Mouse (Mus musculus) layer of hippocampus, adult 9-10 months (tissue): ENCODE results near the gene Slc39a3.
"Not testable (repeated sequence)": the region's sequence is repeated elsewhere in the genome, so short reads cannot be mapped to it uniquely, and the experiment has no call there.

Source experiments
- DNase-seq: peaks from one replicate; pipeline ENCODE4 v3.0.0; 2022; ENCODE audit warnings: low spot score

Gene Slc39a3

DNA sequence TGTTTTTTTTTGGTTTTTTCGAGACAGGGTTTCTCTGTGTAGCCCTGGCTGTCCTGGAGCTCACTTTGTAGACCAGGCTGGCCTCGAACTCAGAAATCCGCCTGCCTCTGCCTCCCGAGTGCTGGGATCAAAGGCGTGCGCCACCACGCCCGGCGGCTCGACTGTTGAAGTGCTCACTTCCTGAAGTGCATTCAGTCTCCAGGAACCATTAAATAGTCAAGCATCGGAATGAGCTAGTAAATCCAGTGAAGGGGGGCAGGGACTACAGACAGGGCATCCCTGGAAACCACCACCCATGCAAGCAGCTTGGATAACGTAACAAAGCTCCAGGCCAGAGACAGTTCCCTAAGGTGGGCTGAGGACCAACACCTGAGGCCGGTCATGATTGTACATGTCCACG lies 8.0 kb upstream of the Slc39a3 start:
- DNase-seq = not testable (repeated sequence)

- peak; percentile 68 for DNase-seq
These were observed 4.4 kb upstream of the Slc39a3 start for GRCm38 (mm10) chr10:81041458-81042175.

DNA sequence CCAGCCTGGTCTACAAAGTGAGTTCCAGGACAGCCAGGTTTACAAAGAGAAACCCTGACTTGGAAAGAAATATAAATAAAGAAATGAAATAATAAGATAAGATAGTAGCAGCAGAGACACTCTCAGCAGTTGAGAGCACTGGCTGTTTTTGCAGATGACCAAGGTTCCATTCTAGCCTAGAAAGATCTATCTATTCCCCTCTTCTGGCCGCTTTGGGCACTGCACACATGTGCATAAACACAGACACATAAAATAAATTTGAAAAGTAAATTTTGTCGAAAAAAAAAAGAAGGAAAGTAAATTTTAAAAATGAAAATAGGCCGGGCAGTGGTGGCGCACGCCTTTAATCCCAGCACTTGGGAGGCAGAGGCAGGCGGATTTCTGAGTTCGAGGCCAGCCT lies 975 bp downstream of the Slc39a3 start:
- no peak for DNase-seq

DNA sequence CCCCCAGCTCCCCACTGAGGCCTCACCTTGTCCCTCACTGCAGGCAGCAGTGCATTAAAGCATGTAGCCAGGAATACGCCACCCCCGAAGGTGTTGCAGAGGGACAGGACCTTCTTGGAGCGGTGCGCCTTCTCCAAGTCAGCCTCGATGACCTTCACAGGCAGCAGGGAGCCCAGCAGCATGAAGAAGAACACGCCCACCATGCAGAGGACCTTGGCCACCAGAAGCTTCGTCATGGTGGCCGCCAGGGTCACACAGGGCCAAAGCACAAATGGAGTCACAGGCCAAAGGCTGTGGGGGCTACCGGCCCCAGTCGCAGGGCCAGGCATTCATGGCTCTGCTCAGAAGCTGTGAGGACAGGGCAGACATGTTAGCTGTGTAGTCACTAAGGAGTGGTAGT lies 3.6 kb downstream of the Slc39a3 start:
- no peak for DNase-seq

- no peak for DNase-seq
These were observed 8.2 kb downstream of the Slc39a3 start for GRCm38 (mm10) chr10:81029031-81029430.

DNA sequence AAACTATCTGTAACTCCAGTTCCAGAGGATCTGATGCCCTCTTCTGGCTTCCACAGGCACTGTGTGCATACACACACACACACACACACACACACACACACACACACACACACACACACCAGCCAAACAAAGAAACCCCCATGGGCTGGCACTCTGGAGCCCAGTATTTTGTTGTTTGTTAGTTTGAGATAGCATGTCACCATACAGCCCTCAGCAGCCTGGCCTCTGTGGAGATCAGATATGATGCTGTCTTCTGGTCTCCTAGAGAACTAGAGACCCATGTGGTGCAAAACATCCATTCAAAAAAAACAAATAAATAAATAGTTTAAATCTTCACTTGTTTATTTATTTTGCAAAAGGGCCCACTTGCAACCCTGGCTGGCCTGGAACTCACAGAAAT lies 9.0 kb downstream of the Slc39a3 start:
- DNase-seq = no peak

GRCm38 (mm10) chr10:81027331-81027730 lies 9.9 kb downstream of the Slc39a3 start:
- DNase-seq = no peak

DNA sequence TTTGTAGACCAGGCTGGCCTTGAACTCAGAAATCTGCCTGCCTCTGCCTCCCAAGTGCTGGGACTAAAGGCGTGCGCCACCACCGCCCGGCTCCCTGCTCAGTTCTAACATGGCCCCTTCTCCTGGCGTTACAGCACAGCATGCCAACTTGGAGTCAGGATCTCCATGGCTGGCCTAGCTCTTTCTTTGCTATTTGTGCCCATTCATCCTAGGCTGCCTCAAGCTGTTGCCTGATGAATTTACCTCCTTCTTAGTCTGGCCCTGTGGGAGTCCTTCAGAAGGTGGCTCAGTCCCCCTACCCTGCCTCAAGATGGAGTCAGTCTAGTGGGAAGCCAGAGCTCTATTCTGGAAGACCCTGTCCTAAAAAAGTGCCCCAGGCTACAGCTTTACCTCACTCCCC lies 10.4 kb downstream of the Slc39a3 start:
- no peak for DNase-seq

GRCm38 (mm10) chr10:81025639-81026275 lies 11.5 kb downstream of the Slc39a3 start, which contains the start of gene Diras1:
Gene Diras1 (minus strand): TSS chr10:81025662.
- DNase-seq = no peak

DNA sequence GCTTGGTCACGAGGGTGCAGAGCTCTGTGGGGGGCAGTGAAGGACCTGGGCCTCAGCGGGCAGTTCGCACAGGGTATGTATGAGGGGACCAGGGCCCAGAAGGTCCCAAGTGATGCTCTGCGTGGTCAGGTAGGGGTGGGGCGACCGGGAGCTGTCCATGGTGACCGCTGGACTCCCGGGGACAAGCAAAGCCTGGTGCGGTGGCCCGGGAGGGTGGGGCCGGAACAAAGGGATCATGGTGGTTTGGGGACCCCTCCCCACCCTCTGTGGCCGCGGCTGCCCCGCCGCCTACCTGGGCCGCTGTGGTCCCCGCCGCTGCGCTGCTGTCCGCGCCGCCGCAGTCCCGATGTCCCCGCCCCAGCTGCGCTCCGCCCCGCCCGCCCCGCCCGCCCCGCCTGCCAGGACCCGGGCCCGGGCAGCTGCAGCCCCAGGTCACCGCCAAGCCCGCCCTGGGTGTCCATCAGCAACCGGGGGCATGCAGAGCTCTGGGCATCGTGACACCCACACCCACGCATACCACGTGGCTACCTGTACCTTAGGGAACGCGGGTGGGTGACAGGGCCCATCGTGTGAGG lies 12.1 kb downstream of the Slc39a3 start:
- no peak for DNase-seq

DNA sequence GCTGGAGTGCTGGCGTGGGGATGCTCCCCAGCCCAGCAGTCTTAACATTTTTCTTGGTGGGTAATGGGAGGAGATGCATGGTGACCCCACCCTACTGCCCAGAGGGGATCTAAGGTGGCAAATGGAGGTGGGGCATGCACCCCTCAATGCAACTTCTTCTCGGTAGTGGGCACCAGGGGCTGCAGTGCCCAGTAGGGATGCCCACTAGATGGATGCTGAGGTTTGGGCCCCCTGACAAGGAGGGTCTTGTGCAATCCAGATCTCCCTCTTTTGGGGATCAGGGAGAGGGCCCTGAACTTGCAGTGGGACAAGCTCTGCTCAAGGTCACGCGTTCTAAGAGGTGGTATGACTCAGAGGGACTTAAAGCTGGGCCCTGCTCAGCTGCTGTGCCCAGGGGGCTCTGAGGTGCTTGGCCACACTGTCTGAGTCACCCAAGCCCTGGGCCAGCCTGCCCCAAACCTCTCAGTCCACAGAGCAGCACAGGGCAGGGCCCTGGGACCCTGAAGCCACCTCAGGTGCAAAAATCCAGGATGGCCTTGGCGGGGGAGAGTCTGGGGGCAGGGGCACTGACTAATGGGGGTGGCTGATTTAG lies 12.8 kb downstream of the Slc39a3 start:
- no peak for DNase-seq

- DNase-seq = no peak
These were observed 14.5 kb downstream of the Slc39a3 start for GRCm38 (mm10) chr10:81022744-81023143.

DNA sequence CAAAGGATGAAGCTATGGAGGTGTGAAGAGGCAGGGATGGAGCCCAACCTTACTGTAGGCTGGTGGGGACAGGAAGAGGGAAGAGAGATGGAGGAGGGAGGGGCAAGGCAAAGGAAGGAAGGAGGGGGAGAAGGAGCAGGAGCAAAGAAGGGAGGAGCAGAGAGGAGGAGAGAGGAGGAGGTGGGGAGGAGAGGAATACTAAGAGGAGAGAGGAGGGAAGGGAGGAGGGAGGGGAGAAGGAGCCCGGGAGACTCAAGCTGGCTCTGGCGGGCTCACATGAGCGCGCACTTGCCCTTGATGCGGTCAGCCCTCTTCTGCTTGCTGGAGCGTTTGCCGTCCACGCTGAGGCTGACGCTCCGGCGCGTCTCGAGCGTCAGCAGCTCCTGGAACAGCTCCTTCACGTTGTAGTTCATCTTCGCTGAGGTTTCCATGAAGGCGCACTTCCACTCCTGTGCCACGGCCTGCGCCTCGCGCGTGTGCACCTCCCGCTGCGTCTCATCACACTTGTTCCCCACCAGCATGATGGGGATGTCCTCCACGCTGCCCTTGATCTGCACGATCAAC lies 15.6 kb downstream of the Slc39a3 start:
- DNase-seq = no peak

- no peak for DNase-seq
These were observed 17.0 kb downstream of the Slc39a3 start for GRCm38 (mm10) chr10:81020207-81020606.

DNA sequence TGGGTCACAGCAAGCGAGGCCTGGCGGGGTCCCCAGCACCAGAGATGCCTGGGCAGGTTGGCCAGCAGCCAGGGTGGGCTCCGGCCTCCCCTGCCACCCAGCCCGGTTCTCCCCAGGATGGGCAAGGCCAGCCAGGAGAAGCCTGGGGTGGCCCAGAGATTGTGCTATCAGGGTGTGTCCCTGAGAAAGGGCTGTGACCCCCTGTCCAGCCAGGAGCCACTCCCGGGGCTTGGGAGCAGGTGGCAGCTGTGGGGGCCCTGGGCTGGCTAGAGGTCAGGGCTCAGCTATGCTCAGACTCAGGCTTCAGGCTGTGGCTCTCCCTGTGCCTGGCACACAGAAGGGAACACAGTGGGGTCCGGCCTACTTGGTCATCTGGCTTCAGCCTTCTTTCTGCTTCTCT lies 17.5 kb downstream of the Slc39a3 start:
- DNase-seq = no peak

DNA sequence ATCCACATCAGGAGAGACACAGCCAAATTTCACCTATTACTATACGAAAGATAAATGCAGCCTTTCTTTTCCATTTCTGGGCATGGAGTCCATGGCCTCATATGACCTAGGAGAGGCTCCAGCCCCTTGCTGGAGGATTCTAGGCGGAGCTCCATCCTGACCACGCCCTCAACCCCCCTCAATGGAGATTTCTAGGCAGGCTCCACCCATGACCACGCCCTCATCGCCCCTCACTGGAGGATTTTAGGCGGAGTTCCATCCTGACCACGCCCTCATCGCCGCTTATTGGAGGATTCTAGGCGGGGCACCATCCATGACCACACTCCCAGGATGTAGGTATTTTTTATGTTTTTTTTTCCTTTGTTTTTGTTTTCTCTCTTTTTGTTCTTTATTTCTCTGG lies 18.9 kb downstream of the Slc39a3 start:
- DNase-seq = no peak

DNA sequence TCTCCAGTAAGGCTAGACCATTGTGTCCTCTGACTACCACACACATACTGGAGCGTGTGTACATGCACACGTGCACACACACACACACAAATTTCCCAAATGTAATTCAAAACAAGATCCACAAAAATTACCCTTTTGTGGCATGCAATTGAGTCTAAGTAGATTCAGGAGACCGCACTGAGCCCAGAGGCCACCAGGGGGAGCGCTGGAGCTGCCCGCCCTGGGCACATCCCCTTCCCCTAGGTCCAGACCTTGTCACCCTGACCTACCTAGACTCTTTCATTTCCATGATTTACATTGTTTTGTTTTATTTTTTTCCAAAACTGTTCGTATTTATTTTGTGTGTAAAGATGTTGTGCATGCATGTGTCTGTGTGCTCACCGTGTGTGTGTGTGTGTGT lies 20.6 kb downstream of the Slc39a3 start:
- no peak for DNase-seq

GRCm38 (mm10) chr10:81015666-81016065 lies 21.6 kb downstream of the Slc39a3 start:
- DNase-seq = no peak

DNA sequence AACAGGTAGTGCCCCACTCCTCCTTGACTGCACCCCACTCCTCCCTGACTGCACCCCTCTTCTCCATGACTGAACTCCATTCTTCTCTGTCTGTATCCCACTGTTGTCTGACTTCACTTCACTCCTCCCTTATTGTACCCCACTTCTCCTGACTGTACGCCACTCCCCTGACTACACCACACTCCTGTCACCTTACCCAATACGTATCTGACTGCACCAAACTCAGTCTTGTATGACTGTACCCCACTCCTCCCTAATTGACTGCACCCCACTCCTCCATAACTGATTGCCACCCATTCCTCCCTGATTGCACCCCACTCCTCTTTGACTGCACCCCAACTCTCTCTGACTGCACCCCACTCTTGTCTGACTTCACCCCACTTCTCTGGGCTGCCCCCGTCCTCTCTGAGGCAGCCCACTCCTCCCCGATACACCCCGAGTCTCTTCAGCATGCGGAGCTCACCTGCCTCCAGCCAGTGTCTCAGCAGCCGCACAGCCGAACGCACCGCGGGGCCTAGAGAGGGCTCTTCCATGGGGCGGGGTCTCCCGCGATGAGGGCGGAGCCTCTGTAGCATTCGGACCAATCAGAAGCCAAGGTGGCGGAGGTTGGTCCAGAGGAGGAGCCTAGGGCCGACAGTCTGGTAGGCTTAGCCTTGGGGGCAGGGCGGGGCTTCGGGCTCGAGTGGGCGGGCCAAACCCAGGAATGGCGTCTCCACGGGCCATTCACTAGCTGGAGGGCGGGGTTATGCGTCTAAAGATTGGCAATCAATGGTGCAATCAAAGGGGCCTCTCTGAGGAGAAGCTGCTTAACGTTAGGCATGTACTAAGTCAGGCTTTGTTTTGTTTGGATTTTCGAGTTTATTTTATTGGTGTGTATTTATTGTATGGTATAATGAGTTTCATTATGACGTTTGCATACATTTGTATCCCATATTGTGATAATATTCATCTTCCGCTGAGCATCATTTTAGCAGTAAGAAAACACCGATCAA lies 22.5 kb downstream of the Slc39a3 start, which contains the start of gene Gng7:
Gng7 (minus strand) TSS at position 553 of the 992 bp plus-strand sequence.
- DNase-seq = peak; percentile 98

DNA sequence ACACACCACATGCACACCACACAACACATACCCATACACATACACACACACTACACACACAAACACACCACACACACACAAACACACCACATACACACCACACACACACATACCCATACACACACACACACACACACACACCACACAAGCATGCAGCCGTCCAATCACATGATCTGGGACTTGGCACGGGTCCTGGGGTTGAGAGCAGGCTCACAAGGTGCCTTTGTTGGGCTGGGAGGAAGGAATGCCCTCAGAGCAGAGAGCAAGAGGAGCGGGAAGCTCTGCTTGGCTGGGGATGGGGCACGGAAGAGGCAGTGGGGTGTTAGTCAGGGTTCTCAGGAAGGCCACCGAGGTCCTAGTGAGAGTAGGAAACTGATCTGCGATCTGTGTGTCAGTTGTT lies 26.4 kb downstream of the Slc39a3 start:
- no peak for DNase-seq

DNA sequence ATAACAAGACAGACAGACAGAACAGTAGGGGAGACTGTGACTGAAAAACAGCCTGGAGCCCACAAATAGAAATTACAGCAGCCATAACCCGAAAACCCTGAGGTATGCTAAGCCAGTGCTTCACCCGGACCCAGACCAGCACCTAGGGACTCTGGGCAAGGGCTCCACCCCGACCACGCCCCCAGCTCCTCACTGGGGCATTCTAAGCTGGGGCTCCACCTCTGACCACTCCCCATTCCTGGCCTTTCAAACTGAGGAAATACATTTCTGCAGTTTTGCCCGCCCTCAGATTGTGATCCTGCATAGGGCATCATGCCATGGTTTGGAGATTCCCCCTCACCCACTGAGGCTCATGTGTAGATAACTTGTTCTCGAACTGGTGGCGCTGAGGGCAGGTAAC lies 30.0 kb downstream of the Slc39a3 start:
- DNase-seq = no peak
